16 mouse cellular contexts compared by ENCODE assay signal in genomic region chr11:88327016-88327415, GRCm38 (mm10). TPM values are rescaled to one million over a fixed set of nuclear protein-coding genes. Genes with fewer than 3 reads are reported as not detected.
DNase-seq lines count a peak whose midpoint lies in the region; ATAC-seq and TF ChIP-seq lines count a peak whose summit lies in the region.
"Had no signal": no experiment of that assay in that cellular context is flagged by ENCODE, and none has a peak within 500 bp of the region (broad histone marks: within the 10 kb centered on the region; RNA-seq: fewer than 3 reads in every experiment).

No protein-coding gene starts in this region.

- DNase-seq in cerebellum, postnatal 10 days: peak; percentile 67 to 76
- DNase-seq in cerebellum, adult 11-12 months: no peak
- DNase-seq in midbrain, embryonic 11.5 days (ENCODE audit: low spot score, missing footprints): no peak
- no peak for DNase-seq in midbrain, embryonic 14.5 days
- no peak for DNase-seq in stomach, postnatal 0 days (ENCODE audit: low spot score)
- no peak for DNase-seq in layer of hippocampus, postnatal 14 days (ENCODE audit: low spot score in 2 of 2)
- DNase-seq: heart, adult 18-20 months; layer of hippocampus, postnatal 36 days; right cerebral cortex, postnatal 14 days had no signal

- no peaks in the 10 kb centered on the region for H3K9me3 ChIP-seq in intestine, postnatal 0 days (ENCODE audit: control insufficient read depth)
- H3K9me3 ChIP-seq in intestine, embryonic 16.5 days (ENCODE audit: control insufficient read depth, low read length): no peaks in the 10 kb centered on the region
- H3K9me3 ChIP-seq in midbrain, embryonic 11.5 days (ENCODE audit: control insufficient read depth, low read length): 0 out of 2 replicates have a peak, but pooled peaks cover under 1% of the 10 kb centered on the region
- no peaks in the 10 kb centered on the region for H3K9me3 ChIP-seq in midbrain, embryonic 14.5 days (ENCODE audit: control insufficient read depth, low read length)
- H3K9me3 ChIP-seq in stomach, postnatal 0 days (ENCODE audit: control insufficient read depth, low read length): no peaks in the 10 kb centered on the region
- H3K9me3 ChIP-seq: forebrain, embryonic 12.5 days had no signal

- no peak overlapping the region for H3K27ac ChIP-seq in intestine, postnatal 0 days (ENCODE audit: low read depth, low read length)
- no peak overlapping the region for H3K27ac ChIP-seq in intestine, embryonic 16.5 days (ENCODE audit: low read length)
- no peak overlapping the region for H3K27ac ChIP-seq in midbrain, embryonic 11.5 days (ENCODE audit: low read depth, low read length)
- H3K27ac ChIP-seq in midbrain, embryonic 14.5 days (replicated peaks; ENCODE audit: low read depth, low read length): no peak overlapping the region
- no peak overlapping the region for H3K27ac ChIP-seq in stomach, postnatal 0 days (replicated peaks)
- H3K27ac ChIP-seq: forebrain, embryonic 12.5 days had no signal

- 24% methylated on average over 4 of the region's 4 CpGs for WGBS in intestine, postnatal 0 days
- WGBS in intestine, embryonic 16.5 days: 14% methylated on average over 4 of the region's 4 CpGs
- WGBS in midbrain, embryonic 11.5 days: 10% methylated on average over 4 of the region's 4 CpGs
- 12% methylated on average over 4 of the region's 4 CpGs for WGBS in midbrain, embryonic 14.5 days
- 21% methylated on average over 4 of the region's 4 CpGs for WGBS in stomach, postnatal 0 days

- H3K9ac ChIP-seq in intestine, postnatal 0 days (ENCODE audit: low read depth, low read length): no peak overlapping the region
- H3K9ac ChIP-seq in intestine, embryonic 16.5 days (ENCODE audit: low read depth, low read length): no peak overlapping the region
- H3K9ac ChIP-seq in midbrain, embryonic 11.5 days (ENCODE audit: low read length): no peak overlapping the region
- no peak overlapping the region for H3K9ac ChIP-seq in midbrain, embryonic 14.5 days (replicated peaks; ENCODE audit: low read length)
- no peak overlapping the region for H3K9ac ChIP-seq in stomach, postnatal 0 days (ENCODE audit: low read length)
- H3K9ac ChIP-seq: forebrain, embryonic 12.5 days had no signal

- TF ChIP-seq CTCF in intestine, postnatal 0 days (IDR thresholded peaks at IDR 0.05; ENCODE audit: low read depth): 0 out of 2 replicates have a peak, but pooled peaks have one; percentile 2
- 0 out of 2 replicates have a peak, but pooled peaks have one; percentile 14 for TF ChIP-seq CTCF in stomach, postnatal 0 days (IDR thresholded peaks at IDR 0.05; ENCODE audit: low read depth)

- H3K27me3 ChIP-seq in intestine, postnatal 0 days (replicated peaks; ENCODE audit: control insufficient read depth, insufficient read depth, low read length): no peaks in the 10 kb centered on the region
- no peaks in the 10 kb centered on the region for H3K27me3 ChIP-seq in intestine, embryonic 16.5 days (replicated peaks; ENCODE audit: control insufficient read depth, insufficient read depth, low read length)
- H3K27me3 ChIP-seq in midbrain, embryonic 11.5 days (ENCODE audit: control insufficient read depth, insufficient read depth, low read length): no peaks in the 10 kb centered on the region
- H3K27me3 ChIP-seq in midbrain, embryonic 14.5 days (ENCODE audit: control insufficient read depth, insufficient read depth, low read length): no peaks in the 10 kb centered on the region
- no peaks in the 10 kb centered on the region for H3K27me3 ChIP-seq in stomach, postnatal 0 days (ENCODE audit: control insufficient read depth, insufficient read depth, low read length)
- H3K27me3 ChIP-seq: forebrain, embryonic 12.5 days had no signal

- no peaks in the 10 kb centered on the region for H3K4me1 ChIP-seq in intestine, postnatal 0 days (replicated peaks; ENCODE audit: control insufficient read depth, insufficient read depth, low read length)
- H3K4me1 ChIP-seq in intestine, embryonic 16.5 days (ENCODE audit: control insufficient read depth, insufficient read depth, low read length): peaks cover 12% of the 10 kb centered on the region
- peaks cover 6% of the 10 kb centered on the region; the same call in 1 of the 2 replicates for H3K4me1 ChIP-seq in midbrain, embryonic 11.5 days (ENCODE audit: control insufficient read depth, insufficient read depth, low read length)
- H3K4me1 ChIP-seq in midbrain, embryonic 14.5 days (ENCODE audit: control insufficient read depth, insufficient read depth, low read length): peaks cover 8% of the 10 kb centered on the region; the same call in 1 of the 2 replicates
- H3K4me1 ChIP-seq in stomach, postnatal 0 days (replicated peaks; ENCODE audit: control insufficient read depth, insufficient read depth): 0 out of 2 replicates have a peak, but pooled peaks cover 6% of the 10 kb centered on the region

- no peak overlapping the region for H3K4me3 ChIP-seq in intestine, postnatal 0 days (ENCODE audit: low read depth, low read length)
- no peak overlapping the region for H3K4me3 ChIP-seq in intestine, embryonic 16.5 days (ENCODE audit: low read length)
- H3K4me3 ChIP-seq in midbrain, embryonic 11.5 days (ENCODE audit: low read depth, low read length): no peak overlapping the region
- no peak overlapping the region for H3K4me3 ChIP-seq in midbrain, embryonic 14.5 days (replicated peaks; ENCODE audit: low read depth, low read length)
- H3K4me3 ChIP-seq in stomach, postnatal 0 days (ENCODE audit: low read depth, low read length): no peak overlapping the region
- H3K4me3 ChIP-seq: forebrain, embryonic 12.5 days had no signal

- H3K4me2 ChIP-seq in intestine, postnatal 0 days (replicated peaks; ENCODE audit: low read depth): no peak overlapping the region
- no peak overlapping the region for H3K4me2 ChIP-seq in intestine, embryonic 16.5 days (ENCODE audit: low read depth, low read length)
- no peak overlapping the region for H3K4me2 ChIP-seq in midbrain, embryonic 11.5 days
- no peak overlapping the region for H3K4me2 ChIP-seq in midbrain, embryonic 14.5 days (ENCODE audit: low read length)
- no peak overlapping the region for H3K4me2 ChIP-seq in stomach, postnatal 0 days (replicated peaks; ENCODE audit: low read depth)
- H3K4me2 ChIP-seq: forebrain, embryonic 12.5 days had no signal

- TF ChIP-seq EP300 in stomach, postnatal 0 days (optimal IDR thresholded peaks at IDR 0.05): no peak

- H3K36me3 ChIP-seq in intestine, postnatal 0 days (ENCODE audit: control insufficient read depth, insufficient read depth): no peaks in the 10 kb centered on the region
- no peaks in the 10 kb centered on the region for H3K36me3 ChIP-seq in intestine, embryonic 16.5 days (ENCODE audit: control insufficient read depth, insufficient read depth, low read length)
- H3K36me3 ChIP-seq in midbrain, embryonic 11.5 days (ENCODE audit: control insufficient read depth, insufficient read depth, low read length): no peaks in the 10 kb centered on the region
- no peaks in the 10 kb centered on the region for H3K36me3 ChIP-seq in midbrain, embryonic 14.5 days (ENCODE audit: control insufficient read depth, insufficient read depth, low read length)
- no peaks in the 10 kb centered on the region for H3K36me3 ChIP-seq in stomach, postnatal 0 days (ENCODE audit: control insufficient read depth, insufficient read depth, low read length)
- H3K36me3 ChIP-seq: forebrain, embryonic 12.5 days had no signal

- ATAC-seq in intestine, postnatal 0 days: no peak
- no peak for ATAC-seq in intestine, embryonic 16.5 days
- ATAC-seq in midbrain, embryonic 11.5 days (ENCODE audit: low FRiP score): 0 out of 2 replicates have a peak, but pooled peaks have one; percentile 44
- ATAC-seq in midbrain, embryonic 14.5 days (ENCODE audit: low FRiP score, low TSS enrichment): no peak
- ATAC-seq in stomach, postnatal 0 days (ENCODE audit: low FRiP score, low TSS enrichment): no peak

RNA-seq across cellular contexts. Expression of gene Ccdc182, which starts 33.2 kb away (rescaled TPM):
- polyA plus RNA-seq in intestine, postnatal 0 days (2015; fragmentation: Nextera tagmentation; extraction: Ambion mirVana): not detected in 2 replicates
- not detected in 2 replicates for polyA plus RNA-seq in intestine, embryonic 16.5 days (2015; fragmentation: Nextera tagmentation; extraction: Ambion mirVana)
- 9.1 and 9.5 TPM in 2 replicates for polyA plus RNA-seq in midbrain, embryonic 11.5 days (2014; fragmentation: Nextera tagmentation; extraction: Ambion mirVana)
- polyA plus RNA-seq in midbrain, embryonic 14.5 days (2014; fragmentation: Nextera tagmentation; extraction: Ambion mirVana): 0.30 and 0.59 TPM in 2 replicates
- polyA plus RNA-seq in stomach, postnatal 0 days (2015; fragmentation: Nextera tagmentation; extraction: Ambion mirVana): not detected in 2 replicates
- total RNA-seq in layer of hippocampus, postnatal 14 days (2021): not detected
- total RNA-seq: heart, adult 18-20 months; layer of hippocampus, postnatal 36 days; liver, adult 2 months; megakaryocyte progenitor cell, adult 5-6 weeks had no signal
- polyA plus RNA-seq: liver, adult 2 months; stomach, embryonic 14.5 days; urinary bladder, adult 2 months had no signal

Comparison
In these comparisons a context has a peak if more than half of its experiments do, and no peak if none do; other contexts are left out.
1. DNase-seq: peak in cerebellum, postnatal 10 days (2 of 2); none in cerebellum, adult 11-12 months (single experiment), midbrain, embryonic 11.5 days (single experiment), midbrain, embryonic 14.5 days (single experiment), stomach, postnatal 0 days (single experiment) and layer of hippocampus, postnatal 14 days (0 of 2).